ENCODE assay signal across 8 mouse cellular contexts in genomic region chr7:30232631-30233148, GRCm38 (mm10). TPM values are rescaled to one million over a fixed set of nuclear protein-coding genes. Genes with fewer than 3 reads are reported as not detected.
DNase-seq lines count a peak whose midpoint lies in the region; ATAC-seq and TF ChIP-seq lines count a peak whose summit lies in the region.

No protein-coding gene starts in this region.

- DNase-seq in left cerebral cortex, adult 2 months (ENCODE audit: extremely low spot score in 1 of 2, low spot score in 2 of 2) = peak; percentile 21 to 32
- DNase-seq in left cerebral cortex, adult 11 months (ENCODE audit: low spot score) = no peak
- DNase-seq in cerebellum, postnatal 10 days = peak; percentile 81 to 88
- peak; percentile 37 to 50 for DNase-seq in frontal cortex, postnatal 14 days (ENCODE audit: low spot score in 2 of 2)
- peak; percentile 73 for DNase-seq in liver

- WGBS in intestine, embryonic 15.5 days = 3% methylated on average over 24 of the region's 24 CpGs
- 6% methylated on average over 24 of the region's 24 CpGs for WGBS in midbrain, embryonic 16.5 days
- WGBS in stomach, embryonic 14.5 days = 4% methylated on average over 24 of the region's 24 CpGs

- H3K4me1 ChIP-seq in intestine, embryonic 15.5 days (replicated peaks) = peaks cover 8% of the 10 kb centered on the region
- H3K4me1 ChIP-seq in midbrain, embryonic 16.5 days (ENCODE audit: control insufficient read depth, insufficient read depth, low read length) = peaks cover 16% of the 10 kb centered on the region
- peaks cover 14% of the 10 kb centered on the region; the same call in 1 of the 2 replicates for H3K4me1 ChIP-seq in stomach, embryonic 14.5 days (ENCODE audit: control insufficient read depth, insufficient read depth, low read length)

- TF ChIP-seq CTCF in left cerebral cortex, adult 2 months (IDR thresholded peaks at IDR 0.05) = peak; percentile 44

- H3K27me3 ChIP-seq in intestine, embryonic 15.5 days (replicated peaks) = no peaks in the 10 kb centered on the region
- no peaks in the 10 kb centered on the region for H3K27me3 ChIP-seq in midbrain, embryonic 16.5 days (ENCODE audit: control insufficient read depth, insufficient read depth, low read depth, low read length)
- H3K27me3 ChIP-seq in stomach, embryonic 14.5 days (ENCODE audit: control insufficient read depth, insufficient read depth, low read length) = no peaks in the 10 kb centered on the region

- ATAC-seq in intestine, embryonic 15.5 days = peak; percentile 29
- ATAC-seq in midbrain, embryonic 16.5 days = peak; percentile 1; the same call in 1 of the 2 replicates
- peak; percentile 26; the same call in 1 of the 2 replicates for ATAC-seq in stomach, embryonic 14.5 days (ENCODE audit: insufficient number of reproducible peaks, insufficient read depth, low FRiP score, low read depth)

- H3K9ac ChIP-seq in intestine, embryonic 15.5 days = peak overlapping the region; percentile 70
- peak overlapping the region; percentile 66 for H3K9ac ChIP-seq in midbrain, embryonic 16.5 days (ENCODE audit: low read depth, low read length)
- H3K9ac ChIP-seq in stomach, embryonic 14.5 days (replicated peaks; ENCODE audit: low read depth, low read length) = peak overlapping the region; percentile 61

- H3K4me3 ChIP-seq in left cerebral cortex, adult 2 months = peak overlapping the region; percentile 58
- peak overlapping the region; percentile 70 for H3K4me3 ChIP-seq in intestine, embryonic 15.5 days (replicated peaks)
- H3K4me3 ChIP-seq in midbrain, embryonic 16.5 days (ENCODE audit: low read depth, low read length) = peak overlapping the region; percentile 54
- H3K4me3 ChIP-seq in stomach, embryonic 14.5 days (ENCODE audit: low read depth, low read length) = peak overlapping the region; percentile 49

- H3K4me2 ChIP-seq in intestine, embryonic 15.5 days (replicated peaks) = peak overlapping the region; percentile 84
- H3K4me2 ChIP-seq in midbrain, embryonic 16.5 days (ENCODE audit: low read length) = peak overlapping the region; percentile 78
- H3K4me2 ChIP-seq in stomach, embryonic 14.5 days (replicated peaks; ENCODE audit: low read depth, low read length) = peak overlapping the region; percentile 86

- intact Hi-C loops in left cerebral cortex, adult 2 months (cut with DNase I) = loop anchor here (5.0 kb wide), 1 partner anchor 50 kb away; the partner anchor contains the start of genes Thap8 and Wdr62

- H3K36me3 ChIP-seq in intestine, embryonic 15.5 days = peaks cover 6% of the 10 kb centered on the region
- H3K36me3 ChIP-seq in midbrain, embryonic 16.5 days (ENCODE audit: control insufficient read depth, insufficient read depth, low read length) = peaks cover 9% of the 10 kb centered on the region; the same call in 1 of the 2 replicates
- H3K36me3 ChIP-seq in stomach, embryonic 14.5 days (ENCODE audit: control insufficient read depth, insufficient read depth, low read length) = peaks cover 8% of the 10 kb centered on the region

- H3K9me3 ChIP-seq in intestine, embryonic 15.5 days = no peaks in the 10 kb centered on the region
- H3K9me3 ChIP-seq in midbrain, embryonic 16.5 days (replicated peaks; ENCODE audit: control insufficient read depth, low read length, poor library complexity, severe bottlenecking) = no peaks in the 10 kb centered on the region
- H3K9me3 ChIP-seq in stomach, embryonic 14.5 days (ENCODE audit: control insufficient read depth, low read depth, low read length) = no peaks in the 10 kb centered on the region

- peak overlapping the region; percentile 97 for H3K27ac ChIP-seq in left cerebral cortex, adult 2 months
- H3K27ac ChIP-seq in intestine, embryonic 15.5 days = peak overlapping the region; percentile 66
- H3K27ac ChIP-seq in midbrain, embryonic 16.5 days (ENCODE audit: low read length) = peak overlapping the region; percentile 95
- H3K27ac ChIP-seq in stomach, embryonic 14.5 days (ENCODE audit: low read length) = peak overlapping the region; percentile 87

RNA-seq across cellular contexts. Expression of gene Tbcb, which starts 0.6 kb away (rescaled TPM):
- 100 to 1,000 TPM; 125 to 133 TPM for total RNA-seq in left cerebral cortex, adult 2 months (2021)
- polyA plus RNA-seq in intestine, embryonic 15.5 days (2015; fragmentation: Nextera tagmentation; extraction: Ambion mirVana) = 136 and 148 TPM in 2 replicates
- 436 and 442 TPM in 2 replicates for polyA plus RNA-seq in midbrain, embryonic 16.5 days (2015; fragmentation: Nextera tagmentation; extraction: Ambion mirVana)
- polyA plus RNA-seq in stomach, embryonic 14.5 days (2014; fragmentation: Nextera tagmentation; extraction: Ambion mirVana) = 148 and 150 TPM in 2 replicates

RNA-seq across cellular contexts. Expression of gene Polr2i, which starts 0.9 kb away (rescaled TPM):
- total RNA-seq in left cerebral cortex, adult 2 months (2021) = 10 to 100 TPM; 53.3 to 56.3 TPM
- 115 and 116 TPM in 2 replicates for polyA plus RNA-seq in intestine, embryonic 15.5 days (2015; fragmentation: Nextera tagmentation; extraction: Ambion mirVana)
- polyA plus RNA-seq in midbrain, embryonic 16.5 days (2015; fragmentation: Nextera tagmentation; extraction: Ambion mirVana) = 158 and 166 TPM in 2 replicates
- 143 and 177 TPM in 2 replicates for polyA plus RNA-seq in stomach, embryonic 14.5 days (2014; fragmentation: Nextera tagmentation; extraction: Ambion mirVana)

RNA-seq across cellular contexts. Expression of gene Ovol3, which starts 2.8 kb away (rescaled TPM):
- total RNA-seq in left cerebral cortex, adult 2 months (2021) = not detected
- polyA plus RNA-seq in intestine, embryonic 15.5 days (2015; fragmentation: Nextera tagmentation; extraction: Ambion mirVana) = not detected in 2 replicates
- not detected in 2 replicates for polyA plus RNA-seq in midbrain, embryonic 16.5 days (2015; fragmentation: Nextera tagmentation; extraction: Ambion mirVana)
- not detected in 2 replicates for polyA plus RNA-seq in stomach, embryonic 14.5 days (2014; fragmentation: Nextera tagmentation; extraction: Ambion mirVana)

RNA-seq across cellular contexts. Expression of gene Capns1, which starts 34.1 kb away (rescaled TPM):
- 100 to 1,000 TPM; 173 to 175 TPM for total RNA-seq in left cerebral cortex, adult 2 months (2021)
- 83.7 and 101 TPM in 2 replicates for polyA plus RNA-seq in intestine, embryonic 15.5 days (2015; fragmentation: Nextera tagmentation; extraction: Ambion mirVana)
- polyA plus RNA-seq in midbrain, embryonic 16.5 days (2015; fragmentation: Nextera tagmentation; extraction: Ambion mirVana) = 64.8 and 65.3 TPM in 2 replicates
- 95.8 and 99.8 TPM in 2 replicates for polyA plus RNA-seq in stomach, embryonic 14.5 days (2014; fragmentation: Nextera tagmentation; extraction: Ambion mirVana)

RNA-seq across cellular contexts. Expression of gene Thap8, which starts 47.2 kb away (rescaled TPM):
- total RNA-seq in left cerebral cortex, adult 2 months (2021) = not detected
- 0.34 and 0.56 TPM in 2 replicates for polyA plus RNA-seq in intestine, embryonic 15.5 days (2015; fragmentation: Nextera tagmentation; extraction: Ambion mirVana)
- 0.51 and 1.3 TPM in 2 replicates for polyA plus RNA-seq in midbrain, embryonic 16.5 days (2015; fragmentation: Nextera tagmentation; extraction: Ambion mirVana)
- polyA plus RNA-seq in stomach, embryonic 14.5 days (2014; fragmentation: Nextera tagmentation; extraction: Ambion mirVana) = 0.25 and 0.34 TPM in 2 replicates
